Mouse (Mus musculus) adrenal gland (tissue): ENCODE measurements around the gene Apoc3.

Experiments used
- intact Hi-C: fragments of 180-260 bp; cut with DNase I; formaldehyde crosslinking; loops from one replicate; pipeline ENCODE4 v1.15.1; 2025

The Apoc3 gene

DNA sequence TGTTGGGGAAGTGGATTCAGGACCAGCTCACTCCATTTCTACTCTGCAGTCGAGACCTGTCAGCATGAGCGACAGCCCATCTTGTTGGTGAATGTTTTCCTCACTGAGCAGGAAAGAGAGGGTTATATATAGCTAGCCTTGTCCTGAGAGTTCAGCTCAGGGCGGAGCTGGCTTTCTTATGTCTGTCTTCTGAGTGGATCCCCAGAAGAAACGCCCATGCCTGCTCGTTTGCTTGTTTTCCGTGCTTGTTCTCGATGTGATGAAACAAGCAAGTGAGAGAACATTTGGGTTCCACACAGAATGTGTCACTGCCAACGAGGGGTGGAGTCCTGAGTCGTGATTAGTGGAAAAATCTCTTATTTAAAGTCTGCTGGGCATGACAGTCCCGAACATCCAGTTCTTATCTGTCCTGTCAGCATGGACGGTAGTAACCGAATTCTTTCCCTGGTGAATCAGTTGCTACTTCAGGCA lies 38.7 kb downstream of the Apoc3 start:
- intact Hi-C loops: loop anchor here (10.0 kb wide), 1 partner anchor 48 kb away; the partner anchor contains the start of gene Apoa4

DNA sequence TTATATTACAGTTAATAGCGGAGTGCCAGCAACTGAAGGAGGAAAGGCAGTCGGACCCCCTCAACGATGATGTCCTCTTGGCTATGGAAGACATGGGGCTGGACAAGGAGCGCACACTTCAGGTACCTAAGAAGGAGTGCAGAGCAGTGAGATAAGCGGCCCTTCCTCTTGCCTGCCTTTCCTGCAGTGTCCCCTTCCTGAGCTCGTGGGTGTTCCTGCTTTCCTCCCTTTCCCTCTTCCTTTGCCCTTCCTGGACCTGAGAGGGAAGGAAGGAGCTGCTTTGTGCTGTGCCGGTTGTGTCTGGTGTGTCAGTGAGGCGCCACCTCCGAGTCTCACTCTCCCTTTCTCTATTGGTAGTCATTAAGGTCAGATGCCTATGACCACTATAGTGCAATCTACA lies 40.6 kb downstream of the Apoc3 start:
- intact Hi-C loops: loop anchor here (10.0 kb wide), 1 partner anchor 50 kb away; the partner anchor contains the start of gene Apoa4

DNA sequence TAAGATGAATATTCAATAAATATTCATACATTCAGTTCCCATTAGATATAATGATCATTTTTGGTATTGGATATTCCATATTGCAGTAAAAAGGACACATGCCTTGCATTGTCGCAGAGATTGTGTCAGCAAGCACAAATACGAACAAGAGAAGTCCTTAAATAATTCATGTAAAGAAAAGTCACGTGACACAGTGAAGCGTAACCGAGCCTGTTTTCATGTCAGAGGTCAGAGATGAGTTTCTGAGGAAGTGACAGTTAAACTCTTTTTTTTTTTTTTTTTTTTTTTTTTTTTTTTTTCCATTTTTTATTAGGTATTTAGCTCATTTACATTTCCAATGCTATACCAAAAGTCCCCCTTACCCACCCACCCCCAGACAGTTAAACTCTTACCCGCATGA lies 42.8 kb downstream of the Apoc3 start:
- intact Hi-C loops: loop anchor here (2.0 to 10.0 kb wide), 2 partner anchors 52 to 190 kb away; partner anchors contain the start of gene Apoa4

DNA sequence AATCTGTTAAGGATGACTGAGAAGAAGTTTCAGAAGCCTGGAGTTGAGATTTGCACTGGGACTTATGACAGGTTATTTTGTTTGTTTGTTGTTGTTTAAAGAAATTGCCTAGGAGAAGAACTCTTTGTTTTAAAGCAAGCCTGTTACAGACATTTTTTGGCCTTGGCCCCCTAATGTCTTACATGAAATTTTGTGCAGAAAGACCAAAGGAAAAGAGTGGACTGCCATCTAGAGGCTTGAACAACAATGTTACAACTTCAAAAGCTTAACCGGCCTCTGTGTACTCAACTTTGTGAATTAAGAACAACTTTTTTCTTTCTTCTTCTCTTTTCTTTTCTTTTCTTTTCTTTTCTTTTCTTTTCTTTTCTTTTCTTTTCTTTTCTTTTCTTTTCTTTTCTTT lies 43.8 kb downstream of the Apoc3 start:
- intact Hi-C loops: loop anchor here (2.0 to 10.0 kb wide), 3 partner anchors 53 to 189 kb away; partner anchors contain the start of gene Apoa4

DNA sequence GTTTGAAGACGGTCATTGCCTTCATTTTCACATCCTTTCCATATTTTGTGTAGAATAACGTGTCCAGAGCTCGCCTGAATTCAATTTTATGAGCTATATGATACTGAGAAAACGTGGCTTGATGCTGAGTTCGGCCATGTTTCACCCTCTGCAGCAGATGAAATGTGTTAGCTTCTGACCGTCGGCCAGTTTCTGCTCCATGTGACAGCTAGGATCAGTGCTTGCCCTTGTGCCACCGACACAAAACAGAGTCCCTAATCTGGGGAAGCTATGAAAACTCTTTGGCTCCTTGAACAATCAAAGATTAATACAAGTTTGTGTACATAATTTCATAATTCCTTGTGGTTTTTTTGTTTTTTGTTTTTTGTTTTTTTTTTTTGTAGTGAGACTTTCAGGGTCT lies 44.2 kb downstream of the Apoc3 start:
- intact Hi-C loops: loop anchor here (2.0 to 10.0 kb wide), 2 partner anchors 54 to 182 kb away; partner anchors contain the start of gene Apoa4

DNA sequence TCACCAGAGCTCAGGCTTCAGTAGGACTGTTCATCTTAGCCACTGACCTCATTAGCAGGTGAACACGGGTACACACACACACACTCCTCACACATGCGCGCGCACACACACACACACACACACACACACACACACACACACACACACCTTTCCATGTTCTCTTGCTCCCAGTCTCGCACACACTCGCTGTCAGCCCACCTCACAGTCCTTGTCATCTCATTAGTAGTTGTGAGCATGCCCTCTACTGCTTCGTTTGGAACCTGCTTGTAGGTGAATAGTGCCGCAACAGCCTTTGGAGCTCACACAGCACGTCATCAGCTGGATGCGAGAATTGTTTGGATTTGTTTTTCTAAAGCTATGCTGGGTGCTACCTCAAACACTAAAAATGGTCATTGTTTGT lies 46.1 kb downstream of the Apoc3 start:
- intact Hi-C loops: no loop called here

DNA sequence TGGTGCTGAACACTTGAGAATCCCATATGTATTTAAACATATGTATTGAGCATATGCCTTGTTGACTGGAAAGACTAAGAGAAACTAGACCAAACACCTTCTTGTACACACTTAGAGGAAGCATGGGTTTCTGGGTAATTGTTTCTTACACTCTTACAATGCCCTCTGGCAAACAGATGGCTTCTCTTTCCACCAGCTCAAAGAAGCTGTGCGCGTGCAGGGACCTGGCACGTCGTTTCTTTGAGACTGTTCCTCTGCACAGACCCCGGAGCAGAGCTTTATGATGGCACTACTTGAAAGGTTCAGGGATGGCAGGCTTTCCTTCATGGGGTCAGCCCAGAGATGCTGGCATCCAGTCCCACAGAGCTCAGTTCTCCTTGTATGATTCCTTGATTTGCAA lies 46.5 kb downstream of the Apoc3 start:
- intact Hi-C loops: no loop called here

DNA sequence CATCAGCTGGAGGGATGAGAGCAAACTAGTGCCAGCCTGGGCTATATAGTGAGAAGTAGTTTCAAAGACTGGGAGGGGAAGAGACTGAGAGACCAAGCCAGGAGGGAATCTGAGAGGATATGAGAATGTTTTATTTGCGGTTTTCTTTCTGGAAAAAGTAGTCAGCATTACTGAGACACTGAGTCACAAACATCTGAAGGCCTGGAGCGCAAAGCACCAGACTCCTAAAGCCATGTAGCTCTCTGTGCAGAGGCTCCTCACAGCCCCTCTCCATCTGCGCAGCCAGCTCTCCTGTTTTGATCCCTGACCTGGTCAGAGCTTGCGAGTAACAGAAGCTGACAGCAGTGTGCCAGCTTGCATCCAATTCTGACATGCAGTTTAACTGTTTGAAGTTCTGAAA lies 47.1 kb downstream of the Apoc3 start:
- intact Hi-C loops: no loop called here

DNA sequence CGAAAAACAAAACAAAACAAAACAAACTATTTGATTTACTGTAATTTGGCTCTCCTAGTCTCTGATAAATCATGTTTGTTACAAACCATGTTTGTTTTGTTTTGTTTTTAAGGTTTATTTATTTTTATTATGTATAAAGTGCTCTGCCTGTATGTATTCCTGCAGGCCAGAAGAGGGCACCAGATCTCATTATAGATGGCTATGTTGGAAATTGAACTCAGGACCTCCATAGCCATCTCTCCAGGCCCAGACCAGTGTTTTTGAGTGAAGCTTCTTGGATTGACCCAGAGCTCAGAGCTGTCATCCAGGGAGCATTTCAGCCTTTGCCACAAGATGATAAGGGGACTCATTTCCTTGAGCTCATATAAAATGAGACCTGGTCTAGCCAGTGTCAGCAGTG lies 49.0 kb downstream of the Apoc3 start:
- intact Hi-C loops: no loop called here

DNA sequence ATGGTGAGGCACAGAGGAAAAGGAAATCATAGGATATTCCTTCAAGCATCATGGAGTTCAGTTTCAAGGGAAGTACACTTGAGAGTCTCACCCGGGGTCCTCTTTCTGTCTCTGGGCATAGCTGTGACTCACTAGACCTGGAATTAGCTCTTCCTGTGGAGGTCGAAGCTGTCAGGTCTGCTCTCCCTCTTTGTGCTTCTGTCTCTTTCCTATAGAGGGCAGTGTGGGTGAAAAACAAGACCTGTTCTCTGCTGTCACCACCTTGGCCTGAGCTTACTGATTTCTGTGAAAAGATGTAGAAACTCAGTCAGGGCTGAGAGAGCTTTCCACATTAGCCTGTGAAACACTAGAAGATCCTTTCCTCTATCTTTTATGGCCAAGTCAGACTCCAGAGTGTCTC lies 50.2 kb downstream of the Apoc3 start:
- intact Hi-C loops: no loop called here

DNA sequence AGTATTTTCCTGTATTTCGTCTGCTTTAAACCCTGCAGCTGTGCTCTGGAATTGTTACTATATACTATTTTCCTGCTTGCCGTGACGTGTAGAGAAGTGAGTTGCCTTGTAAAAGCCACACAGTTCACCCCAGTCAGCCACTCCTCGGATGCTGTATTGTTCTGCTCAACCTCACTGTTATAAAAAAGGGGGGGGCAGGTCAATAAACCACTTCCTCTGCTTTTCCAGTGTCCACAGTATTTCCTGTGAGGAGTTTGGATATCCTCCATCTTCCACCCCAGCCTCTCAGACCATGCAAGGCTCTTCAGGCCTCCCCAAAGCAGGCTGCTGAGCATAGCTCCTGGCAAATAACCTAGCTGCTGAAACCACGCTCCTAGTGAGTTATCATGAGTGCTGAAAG lies 50.9 kb downstream of the Apoc3 start:
- intact Hi-C loops: no loop called here
